Mouse (Mus musculus) liver, adult 2 months (tissue): ENCODE measurements around the gene Fbxo9.
A peak's percentile ranks its signal among the peaks of the same experiment; 100 is the strongest.

Experiments
- CTCF ChIP-seq: fragments of 200-500 bp; IDR thresholded peaks from 2 replicates; pipeline ENCODE4 v1.5.1; 2011; ENCODE audit warnings: low read depth, low read length, control low read depth
- POLR2A ChIP-seq: fragments of 200-500 bp; IDR thresholded peaks from 2 replicates; pipeline ENCODE4 v1.6.1; 2011; ENCODE audit warnings: low read length, control low read depth; ENCODE audit not compliant: insufficient read depth; ENCODE audit errors: extremely low read depth

DNA sequence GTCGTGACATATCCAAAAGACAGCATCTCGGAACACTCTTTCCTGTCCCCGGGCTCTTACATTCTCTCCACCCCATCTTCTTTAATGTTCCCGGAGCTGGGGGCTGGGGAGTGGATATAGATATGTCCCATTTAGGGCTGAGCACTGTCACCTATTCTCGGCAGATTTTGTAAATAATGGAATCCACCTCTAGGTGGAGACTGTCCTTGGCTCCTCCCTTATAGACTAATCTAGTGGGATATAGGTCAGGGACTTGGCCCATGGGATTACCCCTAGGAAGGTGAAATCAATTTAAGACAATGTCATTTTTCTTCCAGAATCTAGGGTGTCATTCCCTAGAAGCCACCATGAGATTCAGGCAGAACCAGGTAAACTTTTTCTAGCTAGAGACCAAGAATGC is 791 bp upstream of the Fbxo9 start:
- TF ChIP-seq CTCF (peak; percentile 15; the same call in 1 of the 2 replicates), POLR2A (no peak)
